Mouse (Mus musculus) neural tube, embryonic 10.5 days (tissue): Measurements from ENCODE around the gene Cdc25b.
A peak's percentile ranks its signal among the peaks of the same experiment; 100 is the strongest.

Experiments
- DNase-seq: peaks from one replicate; pipeline ENCODE4 v3.0.0-alpha.2; 2017; ENCODE audit warnings: low spot score; ENCODE audit errors: extremely low spot score

Cdc25b gene

GRCm38 (mm10) chr2:131186771-131187601, at the start of gene Cdc25b, which contains the start of gene Spef1:
Gene Cdc25b (plus strand): TSS chr2:131186949.
Gene Spef1 (minus strand): TSS chr2:131187282.
- peak; percentile 90 for DNase-seq

- DNase-seq: no peak
These were observed 48.5 kb upstream of the Cdc25b start for GRCm38 (mm10) chr2:131138296-131138695.

GRCm38 (mm10) chr2:131138760-131139159, 48.0 kb upstream of the Cdc25b start:
- DNase-seq: no peak

GRCm38 (mm10) chr2:131139287-131139686, 47.5 kb upstream of the Cdc25b start:
- DNase-seq: no peak

GRCm38 (mm10) chr2:131139886-131140532, 46.7 kb upstream of the Cdc25b start:
- DNase-seq: no peak

- DNase-seq: no peak
These were observed 46.2 kb upstream of the Cdc25b start for GRCm38 (mm10) chr2:131140533-131140905.

GRCm38 (mm10) chr2:131141336-131141986, 45.3 kb upstream of the Cdc25b start:
- no peak for DNase-seq

GRCm38 (mm10) chr2:131142592-131142991, 44.2 kb upstream of the Cdc25b start:
- peak; percentile 78 for DNase-seq

- DNase-seq: no peak
These were observed 43.6 kb upstream of the Cdc25b start for GRCm38 (mm10) chr2:131143007-131143780.

GRCm38 (mm10) chr2:131145121-131145520, 41.6 kb upstream of the Cdc25b start:
- no peak for DNase-seq

GRCm38 (mm10) chr2:131145536-131145935, 41.2 kb upstream of the Cdc25b start:
- no peak for DNase-seq

GRCm38 (mm10) chr2:131146193-131147042, 40.3 kb upstream of the Cdc25b start:
- DNase-seq: no peak

GRCm38 (mm10) chr2:131147043-131147365, 39.7 kb upstream of the Cdc25b start:
- DNase-seq: no peak

- no peak for DNase-seq
These were observed 38.1 kb upstream of the Cdc25b start for GRCm38 (mm10) chr2:131148353-131149253.

GRCm38 (mm10) chr2:131149254-131149578, 37.5 kb upstream of the Cdc25b start:
- DNase-seq: no peak

GRCm38 (mm10) chr2:131152166-131152730, 34.5 kb upstream of the Cdc25b start:
- no peak for DNase-seq

- no peak for DNase-seq
These were observed 32.7 kb upstream of the Cdc25b start for GRCm38 (mm10) chr2:131154036-131154435.

GRCm38 (mm10) chr2:131156987-131157386, 29.8 kb upstream of the Cdc25b start:
- DNase-seq: no peak

- DNase-seq: no peak
These were observed 27.2 kb upstream of the Cdc25b start for GRCm38 (mm10) chr2:131159491-131159910.
